Mouse (Mus musculus) spleen, adult 2 months (tissue): ENCODE data around the gene Gatb. TPM values are rescaled to one million over a fixed set of nuclear protein-coding genes. Genes with fewer than 3 reads are reported as not detected.

ENCODE experiments used
- DNase-seq, 2 experiments: peaks; one replicate each; pipeline versions ENCODE4 v3.0.0 to v3.0.0-alpha.2; 2012 to 2021; ENCODE audit warnings: low spot score in 2 of 2, low read depth in 1 of 2
- H3K27ac ChIP-seq: fragments of 200-500 bp; 2 replicates; pipeline ENCODE4 v1.5.1; 2012; ENCODE audit warnings: low read length, inconsistent platforms; ENCODE audit not compliant: insufficient read depth
- H3K27me3 ChIP-seq: fragments of 200-500 bp; 2 replicates; pipeline ENCODE4 v1.6.1; 2012; ENCODE audit warnings: mild to moderate bottlenecking, moderate library complexity, low read length, inconsistent platforms; ENCODE audit not compliant: control insufficient read depth, insufficient read depth
- H3K36me3 ChIP-seq: fragments of 200-500 bp; 2 replicates; pipeline ENCODE4 v1.6.1; 2012; ENCODE audit warnings: mild to moderate bottlenecking, low read length, inconsistent platforms; ENCODE audit not compliant: control insufficient read depth, insufficient read depth
- H3K4me1 ChIP-seq: fragments of 200-500 bp; 2 replicates; pipeline ENCODE4 v1.6.1; 2011; ENCODE audit warnings: inconsistent platforms; ENCODE audit not compliant: control insufficient read depth, insufficient read depth, insufficient read length
- H3K4me3 ChIP-seq: fragments of 200-500 bp; 2 replicates; pipeline ENCODE4 v1.5.1; 2011; ENCODE audit warnings: mild to moderate bottlenecking, inconsistent platforms; ENCODE audit not compliant: insufficient read depth, insufficient read length; ENCODE audit errors: extremely low read depth
- CTCF ChIP-seq: fragments of 200-500 bp; IDR thresholded peaks from 2 replicates; pipeline ENCODE4 v1.5.1; 2011; ENCODE audit warnings: mild to moderate bottlenecking, inconsistent platforms; ENCODE audit not compliant: insufficient read depth, insufficient read length, insufficient replicate concordance; ENCODE audit errors: extremely low read depth
- POLR2A ChIP-seq: fragments of 200-500 bp; IDR thresholded peaks from 2 replicates; pipeline ENCODE4 v1.6.1; 2011; ENCODE audit warnings: low read depth, low read length, inconsistent platforms
- whole genome bisulfite sequencing: fragments of 180-500 bp; shearing (Covaris S2); methylation state at CpG from one replicate; pipeline ENCODE4 v1.1.7; 2018; 5-methylcytosine and 5-hydroxymethylcytosine counted together
- polyA plus RNA-seq: library from polyadenylated mRNA; depleted of rRNA; stranded (reverse); fragments of >200 nt; gene quantifications from 2 replicates; pipeline ENCODE4 v1.2.3, GENCODE M21; 2012

Gatb gene
- polyA plus RNA-seq, 1 experiment = 2.6 TPM

- Histone ChIP-seq H3K4me1 (no peaks in the 10 kb centered on the region), H3K36me3 (no peaks in the 10 kb centered on the region), H3K27me3 (no peaks in the 10 kb centered on the region), H3K27ac (no peak overlapping the region), H3K4me3 (no peak overlapping the region)
- DNase-seq = no peak
- WGBS = 84% methylated on average over 5 of the region's 5 CpGs
- TF ChIP-seq CTCF (no peak), POLR2A (no peak)
These were observed 106.0 kb downstream of the Gatb start for GRCm38 (mm10) chr3:85679960-85680359.

DNA sequence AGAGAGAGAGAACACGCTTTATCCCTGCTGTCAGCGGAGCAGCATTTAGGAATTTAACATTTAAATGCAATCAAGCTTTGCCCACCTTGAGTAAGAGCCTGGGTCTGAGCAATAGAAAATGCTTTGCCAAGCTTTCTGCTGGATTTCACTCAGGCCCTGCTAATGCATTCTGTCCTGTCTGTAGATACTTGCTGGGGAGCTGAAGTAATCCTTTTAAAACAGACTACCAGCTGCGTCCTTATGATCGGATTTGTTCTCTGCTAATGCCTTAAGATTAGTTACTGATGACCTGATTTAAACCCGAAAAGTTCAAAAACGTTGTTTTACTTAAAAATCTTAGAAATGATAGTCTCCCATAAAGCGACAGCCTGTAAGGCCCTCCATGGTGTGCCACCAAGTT is 107.2 kb downstream of the Gatb start:
- Histone ChIP-seq H3K27ac (no peak overlapping the region), H3K4me1 (no peaks in the 10 kb centered on the region), H3K4me3 (no peak overlapping the region), H3K36me3 (no peaks in the 10 kb centered on the region), H3K27me3 (no peaks in the 10 kb centered on the region)
- DNase-seq = no peak
- no peak for TF ChIP-seq CTCF
- TF ChIP-seq POLR2A = no peak
- 88% methylated on average over 7 of the region's 7 CpGs for WGBS

DNA sequence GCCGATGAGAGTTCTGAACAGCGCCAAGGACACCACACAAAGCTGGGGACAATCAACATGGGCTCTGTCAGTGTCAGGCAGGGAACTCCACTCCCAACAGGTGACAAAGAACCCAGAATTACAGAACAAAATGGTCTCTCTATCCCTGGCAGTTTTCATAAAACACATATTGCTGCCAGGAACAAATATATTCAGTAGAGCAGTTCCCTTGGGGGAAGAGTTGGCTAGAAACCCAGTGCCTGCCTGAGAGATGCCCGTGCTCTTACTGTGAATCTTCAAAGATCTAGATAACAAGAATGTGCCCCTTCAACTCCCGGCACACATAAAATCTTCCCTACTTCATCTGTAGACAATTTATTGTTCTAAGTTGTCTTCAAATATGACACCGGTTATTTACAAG is 109.7 kb downstream of the Gatb start:
- 88% methylated on average over 5 of the region's 5 CpGs for WGBS
- H3K27me3 ChIP-seq = no peaks in the 10 kb centered on the region

DNA sequence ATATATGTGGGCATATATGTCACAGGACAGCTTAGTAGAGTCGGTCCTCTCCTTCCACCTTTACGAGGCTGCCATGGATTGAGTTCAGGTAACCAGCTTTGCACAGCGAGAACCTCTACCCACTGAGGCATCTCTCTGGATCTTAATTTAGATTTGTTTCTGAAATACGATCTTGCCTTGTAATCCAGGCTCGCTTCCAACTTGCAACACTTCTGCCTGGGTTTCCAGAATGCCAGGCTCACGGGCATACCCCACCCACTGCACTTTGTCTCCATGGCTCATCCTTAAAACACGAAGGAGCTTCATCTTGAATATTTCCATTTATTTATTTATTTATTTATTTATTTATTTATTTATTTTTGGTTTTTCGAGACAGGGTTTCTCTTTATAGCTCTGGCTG is 111.4 kb downstream of the Gatb start:
- no peaks in the 10 kb centered on the region for H3K36me3 ChIP-seq
- no peak for DNase-seq
- H3K27ac ChIP-seq = no peak overlapping the region
- H3K4me3 ChIP-seq = no peak overlapping the region
- no peaks in the 10 kb centered on the region for H3K4me1 ChIP-seq
- H3K27me3 ChIP-seq = no peaks in the 10 kb centered on the region
- WGBS = 90% methylated on average over 8 of the region's 8 CpGs
- no peak for TF ChIP-seq POLR2A
- TF ChIP-seq CTCF = no peak

More for the DNA sequence above, 109.7 kb downstream of the Gatb start:
- TF ChIP-seq POLR2A = no peak
- no peak for TF ChIP-seq CTCF
- H3K4me1 ChIP-seq = no peaks in the 10 kb centered on the region
- no peak for DNase-seq
- H3K4me3 ChIP-seq = no peak overlapping the region
- no peaks in the 10 kb centered on the region for H3K36me3 ChIP-seq
- no peak overlapping the region for H3K27ac ChIP-seq

GRCm38 (mm10) chr3:85688341-85688740 is 114.4 kb downstream of the Gatb start:
- no peaks in the 10 kb centered on the region for H3K4me1 ChIP-seq
- no peak overlapping the region for H3K4me3 ChIP-seq
- DNase-seq = no peak
- H3K27me3 ChIP-seq = no peaks in the 10 kb centered on the region
- no peak overlapping the region for H3K27ac ChIP-seq
- 95% methylated on average over 14 of the region's 14 CpGs for WGBS
- TF ChIP-seq POLR2A (no peak), CTCF (no peak)
- H3K36me3 ChIP-seq = no peaks in the 10 kb centered on the region

- 71% methylated on average over 4 of the region's 4 CpGs for WGBS
- no peaks in the 10 kb centered on the region for H3K27me3 ChIP-seq
- DNase-seq = no peak
These were observed 117.2 kb downstream of the Gatb start for GRCm38 (mm10) chr3:85691134-85691533.

GRCm38 (mm10) chr3:85693013-85693412 is 119.1 kb downstream of the Gatb start:
- Histone ChIP-seq H3K36me3 (no peaks in the 10 kb centered on the region), H3K27me3 (no peaks in the 10 kb centered on the region), H3K4me1 (no peaks in the 10 kb centered on the region), H3K4me3 (no peak overlapping the region), H3K27ac (no peak overlapping the region)
- no peak for TF ChIP-seq POLR2A
- no peak for TF ChIP-seq CTCF
- DNase-seq = no peak
- WGBS = 2% methylated on average over 3 of the region's 3 CpGs

More at GRCm38 (mm10) chr3:85691134-85691533, 117.2 kb downstream of the Gatb start:
- Histone ChIP-seq H3K4me3 (no peak overlapping the region), H3K27ac (no peak overlapping the region), H3K4me1 (no peaks in the 10 kb centered on the region), H3K36me3 (no peaks in the 10 kb centered on the region)
- TF ChIP-seq CTCF = no peak
- TF ChIP-seq POLR2A = no peak

- Histone ChIP-seq H3K27me3 (no peaks in the 10 kb centered on the region), H3K4me1 (no peaks in the 10 kb centered on the region), H3K27ac (no peak overlapping the region), H3K4me3 (no peak overlapping the region), H3K36me3 (no peaks in the 10 kb centered on the region)
- WGBS = 92% methylated on average over 3 of the region's 3 CpGs
- TF ChIP-seq CTCF (no peak), POLR2A (no peak)
- no peak for DNase-seq
These were observed 121.1 kb downstream of the Gatb start for GRCm38 (mm10) chr3:85695056-85695455.
